Mouse (Mus musculus) frontal cortex, postnatal 10 days (tissue): ENCODE measurements at regions not wholly inside any gene's neighbourhood (a gene's known extent, or its start where the extent isn't known, plus 50 kb on each side); places are given as distances from the start of the nearest gene placed in this dataset.

ENCODE experiments used
- DNase-seq, 2 experiments: peaks; one replicate each; pipeline ENCODE4 v3.0.0; 2022; ENCODE audit warnings: low spot score in 2 of 2, mixed read lengths in 1 of 2

- no peak for DNase-seq
Observed at GRCm38 (mm10) chr5:85954526-85954925, 110.9 kb downstream of the Cenpc1 start.

- DNase-seq = peak in 1 of 2 experiments; percentile 54
Observed at GRCm38 (mm10) chr5:85936667-85937314, 128.6 kb downstream of the Cenpc1 start.

- DNase-seq = peak in 1 of 2 experiments; percentile 6
Observed at GRCm38 (mm10) chr5:85918288-85918687, 147.1 kb downstream of the Cenpc1 start.

- no peak for DNase-seq
Observed at GRCm38 (mm10) chr5:85915000-85915399, 150.4 kb downstream of the Cenpc1 start.

- DNase-seq = no peak
Observed at GRCm38 (mm10) chr5:85896452-85896851, 168.9 kb downstream of the Cenpc1 start.

- DNase-seq = no peak
Observed at GRCm38 (mm10) chr5:85895814-85896213, 169.6 kb downstream of the Cenpc1 start.

GRCm38 (mm10) chr5:85870311-85870710 is 195.1 kb downstream of the Cenpc1 start:
- DNase-seq = no peak

- no peak for DNase-seq
Observed at GRCm38 (mm10) chr5:85832556-85832955, 232.8 kb downstream of the Cenpc1 start.

- no peak for DNase-seq
Observed at GRCm38 (mm10) chr5:85795531-85796197, 269.7 kb downstream of the Cenpc1 start.

GRCm38 (mm10) chr5:85793148-85793547 is 272.2 kb downstream of the Cenpc1 start:
- no peak for DNase-seq

- DNase-seq = no peak
Observed at GRCm38 (mm10) chr5:85780730-85781454, 284.5 kb downstream of the Cenpc1 start.

GRCm38 (mm10) chr5:85780017-85780416 is 285.4 kb downstream of the Cenpc1 start:
- DNase-seq = no peak

GRCm38 (mm10) chr5:85779205-85779604 is 286.2 kb downstream of the Cenpc1 start:
- no peak for DNase-seq

GRCm38 (mm10) chr5:85772660-85773059 is 292.7 kb downstream of the Cenpc1 start:
- DNase-seq = no peak

GRCm38 (mm10) chr5:85772086-85772485 is 293.3 kb downstream of the Cenpc1 start:
- DNase-seq = peak in 1 of 2 experiments; percentile 14

- no peak for DNase-seq
Observed at GRCm38 (mm10) chr5:85767157-85767556, 298.2 kb downstream of the Cenpc1 start.

GRCm38 (mm10) chr5:85756716-85757115 is 308.7 kb downstream of the Cenpc1 start:
- DNase-seq = no peak

- no peak for DNase-seq
Observed at GRCm38 (mm10) chr5:85754227-85754626, 311.2 kb downstream of the Cenpc1 start.

- no peak for DNase-seq
Observed at GRCm38 (mm10) chr5:85753109-85753508, 312.3 kb downstream of the Cenpc1 start.

GRCm38 (mm10) chr5:85751649-85752048 is 313.7 kb downstream of the Cenpc1 start:
- no peak for DNase-seq

- DNase-seq = no peak
Observed at GRCm38 (mm10) chr5:85750893-85751292, 314.5 kb downstream of the Cenpc1 start.

- no peak for DNase-seq
Observed at GRCm38 (mm10) chr5:85729613-85730012, 335.8 kb downstream of the Cenpc1 start.

GRCm38 (mm10) chr5:85707345-85707744 is 358.0 kb downstream of the Cenpc1 start:
- DNase-seq = no peak
